Mouse (Mus musculus) spleen, postnatal 0 days (tissue): ENCODE results near the gene Cdk5r1. TPM values are rescaled to one million over a fixed set of nuclear protein-coding genes. Genes with fewer than 3 reads are reported as not detected.

ENCODE experiments used
- polyA plus RNA-seq: library from polyadenylated mRNA; unstranded; fragments of >200 nt; fragmentation: Nextera tagmentation; extraction: Ambion mirVana; gene quantifications from 2 replicates; pipeline ENCODE4 v1.2.1, GENCODE M21; 2015

Gene Cdk5r1
- 0.66 and 0.80 TPM in 2 replicates for polyA plus RNA-seq

GRCm38 (mm10) chr11:80476222-80477189, at the start of gene Cdk5r1:
Cdk5r1 (plus strand) TSS chr11:80477023.

DNA sequence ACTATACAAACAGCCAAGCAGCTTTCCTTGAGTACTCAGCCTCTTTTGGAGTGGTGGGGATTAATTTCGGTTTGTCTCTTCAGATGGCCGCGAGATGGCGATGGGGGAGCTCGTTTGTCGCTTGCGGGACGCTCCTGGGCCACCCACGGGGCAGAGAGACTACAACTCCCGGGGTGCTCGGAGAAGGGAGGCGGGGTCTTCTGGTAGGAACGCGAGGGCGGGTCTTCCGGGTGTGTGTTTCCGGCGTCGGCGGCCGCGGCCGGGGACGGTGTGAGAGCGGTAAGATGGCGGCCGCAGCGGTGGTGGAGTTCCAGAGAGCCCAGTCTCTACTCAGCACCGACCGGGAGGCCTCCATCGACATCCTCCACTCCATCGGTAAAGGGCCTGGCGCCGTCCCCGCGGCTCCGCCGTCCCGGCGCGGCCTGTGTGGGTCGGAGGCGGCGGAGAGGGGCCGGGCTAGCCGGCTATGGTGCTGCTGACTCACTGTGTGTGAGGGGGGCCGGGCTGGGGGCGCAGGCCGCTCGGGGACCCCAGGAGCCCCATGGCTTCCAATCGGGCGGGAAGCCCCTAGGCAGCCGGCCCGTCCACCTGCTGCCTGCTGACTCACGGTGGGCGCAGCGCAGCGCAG, 48.3 kb upstream of the Cdk5r1 start, which contains the start of gene Psmd11:
Gene Psmd11 (plus strand): TSS at position 235 of the 628 bp plus-strand sequence.

Other genes starting within 250 kb of the Cdk5r1 start
- 1.1 and 1.4 TPM in 2 replicates for gene Rhbdl3, start 176.1 kb upstream of the Cdk5r1 start, polyA plus RNA-seq
- gene 5730455P16Rik, start 99.0 kb upstream of the Cdk5r1 start, polyA plus RNA-seq, result 10.9 and 11.1 TPM in 2 replicates
- 142 and 144 TPM in 2 replicates for gene Zfp207, start 93.7 kb upstream of the Cdk5r1 start, polyA plus RNA-seq
- gene Psmd11, start 48.4 kb upstream of the Cdk5r1 start, polyA plus RNA-seq, result 175 and 197 TPM in 2 replicates